Mouse (Mus musculus): Measurements from ENCODE around the gene Gm17482.

The Gm17482 gene

GRCm38 (mm10) chr6:115245500-115246058 is 18.4 kb downstream of the Gm17482 start:
- DNase-seq (ENCODE audit: low read depth, low spot score), result no peak

GRCm38 (mm10) chr6:115251531-115251985 is 24.4 kb downstream of the Gm17482 start:
- DNase-seq (ENCODE audit: low read depth, low spot score), result peak; percentile 33

- peak; percentile 85 for DNase-seq (ENCODE audit: low read depth, low spot score)
These were observed 25.1 kb downstream of the Gm17482 start, which contains the start of gene Timp4 for GRCm38 (mm10) chr6:115252099-115252873. Timp4 (minus strand) TSS chr6:115252205.

- DNase-seq (ENCODE audit: low read depth, low spot score), result no peak
These were observed 28.0 kb downstream of the Gm17482 start for GRCm38 (mm10) chr6:115255171-115255570.

GRCm38 (mm10) chr6:115260507-115260906 is 33.4 kb downstream of the Gm17482 start:
- no peak for DNase-seq (ENCODE audit: low read depth, low spot score)

- no peak for DNase-seq (ENCODE audit: low read depth, low spot score)
These were observed 39.6 kb downstream of the Gm17482 start for GRCm38 (mm10) chr6:115266791-115267190.

- DNase-seq (ENCODE audit: low read depth, low spot score), result peak; percentile 68
These were observed 40.8 kb downstream of the Gm17482 start for GRCm38 (mm10) chr6:115267916-115268315.

- DNase-seq (ENCODE audit: low read depth, low spot score), result no peak
These were observed 41.6 kb downstream of the Gm17482 start for GRCm38 (mm10) chr6:115268551-115269385.

GRCm38 (mm10) chr6:115269561-115269960 is 42.4 kb downstream of the Gm17482 start:
- no peak for DNase-seq (ENCODE audit: low read depth, low spot score)

- no peak for DNase-seq (ENCODE audit: low read depth, low spot score)
These were observed 42.9 kb downstream of the Gm17482 start for GRCm38 (mm10) chr6:115270085-115270484.

- DNase-seq (ENCODE audit: low read depth, low spot score), result no peak
These were observed 44.2 kb downstream of the Gm17482 start for GRCm38 (mm10) chr6:115271326-115271725.

- no peak for DNase-seq (ENCODE audit: low read depth, low spot score)
These were observed 44.7 kb downstream of the Gm17482 start for GRCm38 (mm10) chr6:115271866-115272271.

GRCm38 (mm10) chr6:115273346-115273745 is 46.2 kb downstream of the Gm17482 start:
- no peak for DNase-seq (ENCODE audit: low read depth, low spot score)

GRCm38 (mm10) chr6:115274705-115275104 is 47.6 kb downstream of the Gm17482 start:
- DNase-seq (ENCODE audit: low read depth, low spot score), result no peak

- no peak for DNase-seq (ENCODE audit: low read depth, low spot score)
These were observed 48.1 kb downstream of the Gm17482 start for GRCm38 (mm10) chr6:115275116-115275815.

- DNase-seq (ENCODE audit: low read depth, low spot score), result no peak
These were observed 50.9 kb downstream of the Gm17482 start for GRCm38 (mm10) chr6:115278086-115278485.

- DNase-seq (ENCODE audit: low read depth, low spot score), result no peak
These were observed 52.5 kb downstream of the Gm17482 start for GRCm38 (mm10) chr6:115279639-115280038.

- no peak for DNase-seq (ENCODE audit: low read depth, low spot score)
These were observed 57.0 kb downstream of the Gm17482 start for GRCm38 (mm10) chr6:115284153-115284552.

- no peak for DNase-seq (ENCODE audit: low read depth, low spot score)
These were observed 59.3 kb downstream of the Gm17482 start for GRCm38 (mm10) chr6:115286441-115286840.

- DNase-seq (ENCODE audit: low read depth, low spot score), result no peak
These were observed 61.1 kb downstream of the Gm17482 start for GRCm38 (mm10) chr6:115288223-115288622.

GRCm38 (mm10) chr6:115290561-115290960 is 63.4 kb downstream of the Gm17482 start:
- DNase-seq (ENCODE audit: low read depth, low spot score), result no peak

Measured in ZHBTc4 (cell line).